Mouse (Mus musculus) gastrocnemius, adult 8-10 months (tissue): ENCODE results near the gene Fxr1. TPM values are rescaled to one million over a fixed set of nuclear protein-coding genes. Genes with fewer than 3 reads are reported as not detected.
A peak's percentile ranks its signal among the peaks of the same experiment; 100 is the strongest.
"Not testable (repeated sequence)": the region's sequence is repeated elsewhere in the genome, so short reads cannot be mapped to it uniquely, and the experiment has no call there.

Source experiments
- DNase-seq, 2 experiments: peaks; one replicate each; pipeline ENCODE4 v3.0.0; 2022; ENCODE audit warnings: low spot score in 2 of 2
- total RNA-seq, 4 experiments: library from RNA; stranded (reverse); gene quantifications; 2 replicates each; pipeline ENCODE4 v1.2.4; 2022

The Fxr1 gene
- total RNA-seq, 4 experiments from 2014 or later = 389 to 444 (median 413) TPM

GRCm38 (mm10) chr3:34041990-34042389 lies 22.2 kb downstream of the Fxr1 start:
- no peak for DNase-seq

GRCm38 (mm10) chr3:34062352-34062751 lies 42.6 kb downstream of the Fxr1 start:
- no peak for DNase-seq

DNA sequence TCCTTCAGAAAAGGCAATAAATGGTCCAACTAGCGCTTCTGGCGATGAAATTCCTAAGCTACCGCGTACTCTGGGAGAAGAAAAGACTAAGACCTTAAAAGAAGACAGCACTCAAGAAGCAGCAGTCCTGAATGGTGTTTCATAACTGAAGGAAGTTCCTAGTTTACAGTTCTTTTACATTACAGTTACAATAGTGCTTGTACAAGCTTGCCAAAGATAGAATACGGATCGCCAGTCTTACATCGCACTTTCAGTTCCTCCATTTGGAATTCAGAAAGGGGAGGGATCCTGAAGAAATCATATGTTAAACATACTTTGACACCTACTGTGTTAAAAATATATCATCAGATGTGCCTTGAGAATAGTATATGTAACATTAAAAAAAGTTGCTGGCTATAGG lies 49.2 kb downstream of the Fxr1 start:
- not testable (repeated sequence) for DNase-seq

GRCm38 (mm10) chr3:34072726-34073125 lies 53.0 kb downstream of the Fxr1 start:
- DNase-seq = no peak

DNA sequence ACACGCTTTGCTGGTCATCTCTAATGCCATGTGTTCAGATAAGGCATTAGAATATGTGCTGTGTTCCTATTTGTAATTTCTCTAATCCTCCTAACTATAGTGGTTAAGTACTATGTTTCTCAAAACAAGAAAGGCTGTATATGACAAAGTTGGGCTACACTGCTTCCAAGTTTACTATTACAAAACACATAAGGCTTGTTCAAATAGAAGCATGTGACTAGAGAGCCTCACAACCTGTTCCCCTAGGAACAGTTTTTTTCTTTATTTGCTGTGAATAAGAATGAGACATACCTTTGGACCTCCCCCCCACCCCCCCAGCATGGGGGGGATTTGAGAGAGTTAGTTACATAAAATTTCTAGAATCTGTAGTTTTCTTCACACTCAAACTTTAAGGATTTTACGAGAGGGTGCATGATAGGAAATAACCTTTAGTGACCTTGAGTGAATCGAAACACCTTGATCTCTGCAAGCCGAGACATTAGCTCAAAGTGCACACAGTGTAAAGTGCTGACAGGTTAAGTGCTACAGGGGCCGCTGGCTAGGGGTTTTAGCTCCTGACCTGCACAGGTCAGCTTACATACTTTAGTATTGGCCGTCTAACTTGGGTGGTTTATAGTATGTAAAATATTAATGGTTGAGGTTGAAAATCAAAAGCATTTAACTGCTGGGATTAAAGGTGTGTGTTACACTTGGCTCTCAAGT lies 56.5 kb downstream of the Fxr1 start:
- no peak for DNase-seq

DNA sequence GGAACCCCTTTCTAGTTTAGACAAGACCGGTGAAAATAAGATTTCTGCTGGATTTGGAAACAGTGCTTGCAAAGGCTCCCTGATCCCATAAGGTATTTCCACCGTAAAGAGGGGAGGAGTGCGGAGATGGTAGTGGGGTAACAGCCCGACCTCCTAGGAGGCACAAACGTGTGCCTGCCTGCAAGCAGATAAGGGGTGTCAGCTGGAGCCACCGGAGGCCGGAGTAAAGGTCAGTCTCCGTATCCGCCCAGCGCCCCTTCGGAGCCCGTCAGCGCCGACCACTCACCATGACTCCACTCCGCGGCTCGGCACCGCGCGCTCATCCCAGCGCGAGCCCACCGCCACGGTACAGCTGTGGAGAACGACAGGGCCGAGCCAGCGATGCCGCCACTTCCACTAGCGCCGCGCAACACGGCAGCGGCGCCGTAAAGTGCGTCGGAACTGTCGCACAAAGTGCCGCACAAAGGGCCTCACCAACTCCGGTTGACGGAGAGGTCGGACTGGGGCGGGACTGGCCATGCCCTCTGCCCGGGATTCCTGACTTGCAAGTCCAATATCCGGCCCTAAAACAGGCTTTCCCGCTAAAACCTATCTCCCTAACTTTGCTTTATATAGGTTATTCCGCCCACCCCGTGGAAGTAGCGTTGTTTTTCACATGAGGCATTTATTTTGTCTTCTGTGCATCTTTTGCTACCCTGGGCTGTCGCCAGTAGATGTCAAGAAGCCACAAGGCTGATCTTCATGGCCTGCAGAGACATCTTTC lies 61.3 kb downstream of the Fxr1 start, which contains the start of gene Dnajc19:
TSS of gene Dnajc19 (minus strand) at position 422 of the 763 bp plus-strand sequence.
- DNase-seq = peak; percentile 85 to 89

GRCm38 (mm10) chr3:34081929-34082328 lies 62.2 kb downstream of the Fxr1 start:
- no peak for DNase-seq

DNA sequence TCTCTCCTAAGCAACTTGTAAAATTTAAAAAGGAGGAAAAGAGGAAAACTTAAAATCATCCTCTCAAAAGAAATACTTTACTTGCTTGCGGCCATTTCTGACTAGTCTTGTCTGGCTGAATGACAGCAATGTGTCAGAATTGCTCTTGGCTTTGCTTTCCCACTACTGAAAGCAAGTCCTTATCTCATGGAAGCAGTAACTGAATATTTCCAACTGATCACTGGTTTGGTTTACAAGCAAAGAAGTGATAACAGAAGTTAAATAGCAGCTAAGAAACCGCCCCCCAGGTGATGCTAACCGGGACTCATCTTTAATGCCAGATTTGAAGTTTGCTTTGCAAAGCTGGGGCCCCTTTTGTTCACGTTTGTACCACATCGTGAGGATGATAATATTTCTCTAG lies 63.9 kb downstream of the Fxr1 start:
- no peak for DNase-seq

DNA sequence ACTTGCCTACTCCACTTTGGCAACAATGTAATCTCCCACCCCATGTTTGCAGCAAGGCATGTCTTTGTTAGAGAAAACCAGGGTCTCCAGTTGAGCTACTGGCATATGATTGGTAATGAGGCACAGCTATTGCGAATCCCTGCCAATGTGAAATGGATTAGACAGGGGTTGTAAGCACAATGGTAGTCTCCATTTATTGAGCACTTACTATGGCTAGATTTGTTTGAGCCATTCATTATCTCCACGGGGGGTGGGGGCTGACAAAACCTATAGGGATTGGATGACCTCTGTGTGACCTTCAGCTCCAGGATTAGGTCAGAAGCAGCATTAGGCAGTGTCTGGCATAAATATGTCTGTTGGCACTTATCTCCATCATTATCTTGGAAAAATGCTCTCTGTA lies 83.1 kb downstream of the Fxr1 start:
- no peak for DNase-seq

DNA sequence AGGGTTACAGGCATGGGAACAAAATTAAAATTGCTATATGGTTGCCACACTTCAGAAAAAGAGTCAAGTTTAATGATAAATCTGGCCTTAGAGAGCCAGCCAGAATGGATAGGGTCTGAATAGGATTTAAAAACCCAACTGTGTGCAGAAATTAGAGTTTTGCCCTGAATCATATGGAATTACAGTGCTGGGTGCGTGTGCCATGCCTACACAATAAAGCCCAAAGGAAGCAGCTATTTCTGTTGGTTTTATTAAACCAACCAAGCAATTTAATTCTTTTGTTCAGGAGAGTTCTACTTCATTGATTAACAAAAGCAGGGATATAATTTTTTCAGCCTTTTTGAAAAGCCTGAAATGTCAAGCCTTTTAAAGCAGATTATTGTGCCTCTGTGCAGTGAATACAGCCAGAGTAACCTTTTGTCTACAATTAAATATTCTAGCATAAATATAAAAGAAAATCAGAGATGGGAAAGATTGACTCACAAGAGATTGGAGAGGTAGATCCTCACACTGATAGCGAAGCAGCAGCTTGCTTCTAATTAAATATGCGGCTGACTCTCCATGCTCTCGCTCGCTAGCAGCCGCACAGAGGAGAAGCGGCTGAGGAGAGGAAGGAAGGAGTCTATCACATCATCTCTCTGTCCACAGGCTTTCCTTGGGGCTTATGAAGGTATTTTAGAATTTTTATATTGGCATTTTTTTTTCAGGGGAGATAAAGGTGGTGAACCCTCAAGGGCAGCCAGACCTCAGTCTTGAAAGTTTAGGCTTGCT lies 84.3 kb downstream of the Fxr1 start:
- DNase-seq = no peak

DNA sequence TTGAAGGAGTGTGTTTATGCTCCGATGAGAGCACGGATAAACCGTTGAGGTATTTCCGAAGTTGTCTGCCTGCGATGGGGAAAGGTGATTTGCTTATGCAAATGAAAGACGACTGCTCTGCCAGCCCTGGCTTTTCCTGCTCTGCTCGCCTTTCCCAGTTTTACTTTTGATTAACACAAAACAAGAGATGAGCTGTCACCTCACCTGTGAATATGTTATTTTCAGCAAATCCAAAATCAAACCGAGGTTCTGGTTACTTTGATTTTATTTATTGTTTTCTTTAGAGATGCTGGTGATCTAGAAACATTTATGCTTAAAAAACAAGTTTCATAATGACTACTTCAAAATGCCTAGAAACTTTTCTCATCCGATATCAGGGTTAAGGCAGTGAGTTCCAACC lies 86.7 kb downstream of the Fxr1 start:
- no peak for DNase-seq

DNA sequence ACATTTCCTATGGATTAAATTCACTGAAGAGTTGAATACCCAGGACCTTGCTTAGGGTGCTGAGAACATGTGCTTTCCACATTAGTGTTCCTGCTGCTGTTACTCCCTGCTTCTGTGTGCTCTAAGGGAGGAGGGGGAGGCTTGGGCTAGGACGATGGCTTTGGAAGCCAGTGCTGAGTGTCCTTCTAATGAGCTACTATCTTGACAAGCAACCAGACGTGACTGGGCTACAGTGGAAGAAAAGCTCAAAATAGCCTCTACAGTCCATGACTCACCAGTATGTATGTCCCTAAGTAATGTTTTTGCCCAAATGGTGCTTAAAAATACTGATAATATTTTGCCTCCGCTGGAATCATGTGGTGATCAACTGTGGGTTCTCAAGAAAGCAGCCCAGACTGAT lies 87.9 kb downstream of the Fxr1 start:
- DNase-seq = no peak

GRCm38 (mm10) chr3:34111941-34112685 lies 92.4 kb downstream of the Fxr1 start:
- DNase-seq = no peak

GRCm38 (mm10) chr3:34115806-34116205 lies 96.1 kb downstream of the Fxr1 start:
- no peak for DNase-seq

DNA sequence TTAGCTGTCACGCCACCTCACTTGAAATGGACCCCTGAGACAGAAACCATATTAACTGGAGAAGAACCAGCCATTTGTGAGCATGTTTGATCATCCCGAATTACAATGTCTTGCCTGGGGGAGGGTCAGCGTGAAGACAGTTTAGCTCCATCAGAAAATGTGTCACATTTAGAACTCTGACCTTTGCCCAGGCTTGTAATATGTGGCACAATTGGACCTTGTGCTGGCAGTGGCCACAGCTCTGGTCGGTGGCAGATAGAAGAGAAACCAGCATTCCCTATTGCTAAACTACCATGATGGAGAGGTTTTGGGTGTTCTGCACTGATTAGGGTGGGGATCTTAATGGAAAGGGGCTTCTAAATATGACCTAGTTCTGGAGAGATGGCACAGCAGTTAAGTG lies 100.1 kb downstream of the Fxr1 start:
- DNase-seq = no peak

Other genes with a start within 250 kb of the Fxr1 start
- 1 to 10 TPM; 6.6 to 8.8 (median 8.1) TPM for gene Ttc14, start 220.1 kb upstream of the Fxr1 start, total RNA-seq
- under 1 TPM in 2 of 4 experiments, not detected in 2; 0.34 to 0.54 TPM for gene Ccdc39, start 175.6 kb upstream of the Fxr1 start, total RNA-seq
- gene Dnajc19, start 61.4 kb downstream of the Fxr1 start, total RNA-seq = 100 to 1,000 TPM; 110 to 142 (median 120) TPM